Mouse (Mus musculus): ENCODE measurements around the gene Lgals1. TPM values are rescaled to one million over a fixed set of nuclear protein-coding genes. Genes with fewer than 3 reads are reported as not detected.

The Lgals1 gene
- polyA plus RNA-seq (2014; fragmentation: Illumina TruSeq; extraction: RNeasy Lipid Tissue Mini Kit (QIAGEN cat#74804); ENCODE audit: low read depth, low replicate concordance): 1,028 TPM

GRCm38 (mm10) chr15:78926021-78926919 lies at the start of gene Lgals1:
Gene Lgals1, plus strand, starts transcription at chr15:78926725.

GRCm38 (mm10) chr15:78876991-78877809 lies 49.3 kb upstream of the Lgals1 start, which contains the start of gene Gga1:
Gene Gga1, plus strand, starts transcription at chr15:78877190.

GRCm38 (mm10) chr15:78899409-78899739 lies 27.2 kb upstream of the Lgals1 start, which contains the start of gene Gm49510:
Gene Gm49510, plus strand, starts transcription at chr15:78899667.

GRCm38 (mm10) chr15:78899740-78900584 lies 26.6 kb upstream of the Lgals1 start, which contains the start of gene Sh3bp1:
Gene Sh3bp1, plus strand, starts transcription at chr15:78899768.

GRCm38 (mm10) chr15:78913632-78914090 lies 12.9 kb upstream of the Lgals1 start, which contains the start of gene Pdxp:
Gene Pdxp, plus strand, starts transcription at chr15:78913919.

GRCm38 (mm10) chr15:78934784-78935320 lies 8.3 kb downstream of the Lgals1 start, which contains the start of gene Nol12:
Gene Nol12, plus strand, starts transcription at chr15:78934933.

GRCm38 (mm10) chr15:78947657-78948056 lies 21.1 kb downstream of the Lgals1 start, which contains the start of gene Triobp:
Gene Triobp, plus strand, starts transcription at chr15:78947724.

Other genes with a start within 250 kb of the Lgals1 start
- 0.46 TPM for gene Elfn2, start 208.0 kb upstream of the Lgals1 start, polyA plus RNA-seq (2014; fragmentation: Illumina TruSeq; extraction: RNeasy Lipid Tissue Mini Kit (QIAGEN cat#74804); ENCODE audit: low read depth, low replicate concordance)
- 38.6 TPM for gene Mfng, start 153.2 kb upstream of the Lgals1 start, polyA plus RNA-seq (2014; fragmentation: Illumina TruSeq; extraction: RNeasy Lipid Tissue Mini Kit (QIAGEN cat#74804); ENCODE audit: low read depth, low replicate concordance)
- 22.6 TPM for gene Card10, start 123.7 kb upstream of the Lgals1 start, polyA plus RNA-seq (2014; fragmentation: Illumina TruSeq; extraction: RNeasy Lipid Tissue Mini Kit (QIAGEN cat#74804); ENCODE audit: low read depth, low replicate concordance)
- 41.9 TPM for gene Cdc42ep1, start 84.1 kb upstream of the Lgals1 start, polyA plus RNA-seq (2014; fragmentation: Illumina TruSeq; extraction: RNeasy Lipid Tissue Mini Kit (QIAGEN cat#74804); ENCODE audit: low read depth, low replicate concordance)
- gene Lgals2, start 71.2 kb upstream of the Lgals1 start, polyA plus RNA-seq (2014; fragmentation: Illumina TruSeq; extraction: RNeasy Lipid Tissue Mini Kit (QIAGEN cat#74804); ENCODE audit: low read depth, low replicate concordance): 4.6 TPM
- gene Gga1, start 49.5 kb upstream of the Lgals1 start, polyA plus RNA-seq (2014; fragmentation: Illumina TruSeq; extraction: RNeasy Lipid Tissue Mini Kit (QIAGEN cat#74804); ENCODE audit: low read depth, low replicate concordance): 49.2 TPM
- gene Gm49510, start 27.1 kb upstream of the Lgals1 start, polyA plus RNA-seq (2014; fragmentation: Illumina TruSeq; extraction: RNeasy Lipid Tissue Mini Kit (QIAGEN cat#74804); ENCODE audit: low read depth, low replicate concordance): not detected
- gene Sh3bp1, start 27.0 kb upstream of the Lgals1 start, polyA plus RNA-seq (2014; fragmentation: Illumina TruSeq; extraction: RNeasy Lipid Tissue Mini Kit (QIAGEN cat#74804); ENCODE audit: low read depth, low replicate concordance): 11.6 TPM
- 3.2 TPM for gene Pdxp, start 12.8 kb upstream of the Lgals1 start, polyA plus RNA-seq (2014; fragmentation: Illumina TruSeq; extraction: RNeasy Lipid Tissue Mini Kit (QIAGEN cat#74804); ENCODE audit: low read depth, low replicate concordance)
- gene Nol12, start 8.2 kb downstream of the Lgals1 start, polyA plus RNA-seq (2014; fragmentation: Illumina TruSeq; extraction: RNeasy Lipid Tissue Mini Kit (QIAGEN cat#74804); ENCODE audit: low read depth, low replicate concordance): 33.5 TPM
- gene Triobp, start 21.0 kb downstream of the Lgals1 start, polyA plus RNA-seq (2014; fragmentation: Illumina TruSeq; extraction: RNeasy Lipid Tissue Mini Kit (QIAGEN cat#74804); ENCODE audit: low read depth, low replicate concordance): 45.1 TPM
- 112 TPM for gene H1f0, start 101.7 kb downstream of the Lgals1 start, polyA plus RNA-seq (2014; fragmentation: Illumina TruSeq; extraction: RNeasy Lipid Tissue Mini Kit (QIAGEN cat#74804); ENCODE audit: low read depth, low replicate concordance)
- 0.98 TPM for gene Galr3, start 115.2 kb downstream of the Lgals1 start, polyA plus RNA-seq (2014; fragmentation: Illumina TruSeq; extraction: RNeasy Lipid Tissue Mini Kit (QIAGEN cat#74804); ENCODE audit: low read depth, low replicate concordance)
- 36.9 TPM for gene Ankrd54, start 136.2 kb downstream of the Lgals1 start, polyA plus RNA-seq (2014; fragmentation: Illumina TruSeq; extraction: RNeasy Lipid Tissue Mini Kit (QIAGEN cat#74804); ENCODE audit: low read depth, low replicate concordance)
- 142 TPM for gene Eif3l, start 148.5 kb downstream of the Lgals1 start, polyA plus RNA-seq (2014; fragmentation: Illumina TruSeq; extraction: RNeasy Lipid Tissue Mini Kit (QIAGEN cat#74804); ENCODE audit: low read depth, low replicate concordance)
- gene Micall1, start 182.2 kb downstream of the Lgals1 start, polyA plus RNA-seq (2014; fragmentation: Illumina TruSeq; extraction: RNeasy Lipid Tissue Mini Kit (QIAGEN cat#74804); ENCODE audit: low read depth, low replicate concordance): 29.7 TPM
- gene Polr2f, start 214.3 kb downstream of the Lgals1 start, polyA plus RNA-seq (2014; fragmentation: Illumina TruSeq; extraction: RNeasy Lipid Tissue Mini Kit (QIAGEN cat#74804); ENCODE audit: low read depth, low replicate concordance): 84.6 TPM
- gene 1700088E04Rik, start 214.5 kb downstream of the Lgals1 start, polyA plus RNA-seq (2014; fragmentation: Illumina TruSeq; extraction: RNeasy Lipid Tissue Mini Kit (QIAGEN cat#74804); ENCODE audit: low read depth, low replicate concordance): 22.1 TPM
- 0.63 TPM for gene Sox10, start 238.5 kb downstream of the Lgals1 start, polyA plus RNA-seq (2014; fragmentation: Illumina TruSeq; extraction: RNeasy Lipid Tissue Mini Kit (QIAGEN cat#74804); ENCODE audit: low read depth, low replicate concordance)